ENCODE assay signal across 9 mouse cellular contexts in genomic region chr15:81956457-81956856, GRCm38 (mm10). TPM values are rescaled to one million over a fixed set of nuclear protein-coding genes. Genes with fewer than 3 reads are reported as not detected.
DNase-seq lines count a peak whose midpoint lies in the region; ATAC-seq and TF ChIP-seq lines count a peak whose summit lies in the region.
"Had no signal": no experiment of that assay in that cellular context is flagged by ENCODE, and none has a peak within 500 bp of the region (broad histone marks: within the 10 kb centered on the region; RNA-seq: fewer than 3 reads in every experiment).

No protein-coding gene starts in this region.

- H3K4me2 ChIP-seq in liver, embryonic 12.5 days, result no peak overlapping the region
- no peak overlapping the region for H3K4me2 ChIP-seq in midbrain, postnatal 0 days (ENCODE audit: low read depth, low read length, poor library complexity, severe bottlenecking)

- DNase-seq in cerebellum, adult 11 months, result peak; percentile 59
- DNase-seq in liver, adult 2 months (ENCODE audit: extremely low read depth, low read depth, low spot score), result no peak
- peak; percentile 62 for DNase-seq in c-Kit-positive CD71-negative TER-119-negative erythroid progenitor cells, embryonic 14.5 days (ENCODE audit: low read depth)
- peak; percentile 24 to 67 for DNase-seq in kidney, postnatal 36 days
- peak; percentile 55 for DNase-seq in midbrain, postnatal 0 days (ENCODE audit: low spot score)
- peak; percentile 58 to 62 for DNase-seq in thymus, postnatal 36 days

- H3K4me3 ChIP-seq in liver, adult 2 months (ENCODE audit: insufficient read depth, low read depth, low read length), result no peak overlapping the region
- H3K4me3 ChIP-seq in liver, embryonic 12.5 days, result no peak overlapping the region
- H3K4me3 ChIP-seq in midbrain, postnatal 0 days (ENCODE audit: low read depth, low read length), result no peak overlapping the region

- H3K9ac ChIP-seq in liver, adult 2 months (ENCODE audit: low read depth, low read length), result no peak overlapping the region
- no peak overlapping the region for H3K9ac ChIP-seq in liver, embryonic 12.5 days
- H3K9ac ChIP-seq in midbrain, postnatal 0 days (replicated peaks; ENCODE audit: low read length, poor library complexity, severe bottlenecking), result no peak overlapping the region

- no peaks in the 10 kb centered on the region for H3K9me3 ChIP-seq in liver, embryonic 12.5 days (replicated peaks)
- no peaks in the 10 kb centered on the region for H3K9me3 ChIP-seq in midbrain, postnatal 0 days (ENCODE audit: low read length)

- no peaks in the 10 kb centered on the region for H3K27me3 ChIP-seq in liver, adult 2 months (ENCODE audit: control insufficient read depth, insufficient read depth, low read length)
- no peaks in the 10 kb centered on the region for H3K27me3 ChIP-seq in liver, embryonic 12.5 days (replicated peaks)
- H3K27me3 ChIP-seq in midbrain, postnatal 0 days (ENCODE audit: insufficient read depth, low read length), result no peaks in the 10 kb centered on the region

- WGBS in liver, adult 2 months, result 71% methylated on average over 8 of the region's 8 CpGs
- 57% methylated on average over 8 of the region's 8 CpGs for WGBS in liver, embryonic 12.5 days (ENCODE audit: insufficient replicate concordance)
- 54% methylated on average over 8 of the region's 8 CpGs for WGBS in midbrain, postnatal 0 days

- no peak for TF ChIP-seq POLR2A in liver, adult 2 months (IDR thresholded peaks at IDR 0.05; ENCODE audit: extremely low read depth, insufficient read depth, low read length)

- H3K79me2 ChIP-seq in liver, adult 2 months (ENCODE audit: control insufficient read depth, insufficient read depth, low read length), result no peaks in the 10 kb centered on the region

- ATAC-seq in cerebellum, adult (ENCODE audit: insufficient number of reproducible peaks, low FRiP score, low TSS enrichment), result no peak
- no peak for ATAC-seq in liver, embryonic 12.5 days
- ATAC-seq in midbrain, postnatal 0 days (ENCODE audit: low FRiP score), result no peak

- peak; percentile 85 for TF ChIP-seq CTCF in liver, adult 2 months (IDR thresholded peaks at IDR 0.05; ENCODE audit: low read depth, low read length)
- peak; percentile 89 for TF ChIP-seq CTCF in midbrain, postnatal 0 days (IDR thresholded peaks at IDR 0.05)

- no peak overlapping the region for H3K27ac ChIP-seq in liver, adult 2 months (replicated peaks; ENCODE audit: insufficient read depth, low read depth, low read length)
- H3K27ac ChIP-seq in liver, embryonic 12.5 days, result no peak overlapping the region
- H3K27ac ChIP-seq in midbrain, postnatal 0 days (ENCODE audit: low read depth, low read length), result no peak overlapping the region

- 0 out of 2 replicates have a peak, but pooled peaks cover 4% of the 10 kb centered on the region for H3K4me1 ChIP-seq in liver, adult 2 months (ENCODE audit: control insufficient read depth, insufficient read depth, low read length)
- peaks cover 24% of the 10 kb centered on the region for H3K4me1 ChIP-seq in liver, embryonic 12.5 days
- no peaks in the 10 kb centered on the region for H3K4me1 ChIP-seq in midbrain, postnatal 0 days (ENCODE audit: insufficient read depth, low read length)

- no peaks in the 10 kb centered on the region for H3K36me3 ChIP-seq in liver, adult 2 months (ENCODE audit: control insufficient read depth, insufficient read depth, low read length)
- H3K36me3 ChIP-seq in liver, embryonic 12.5 days, result peaks cover 52% of the 10 kb centered on the region
- H3K36me3 ChIP-seq in midbrain, postnatal 0 days (ENCODE audit: insufficient read depth, low read length), result peaks cover 30% of the 10 kb centered on the region

RNA-seq across cellular contexts. Expression of gene Pmm1, which starts 4.3 kb away (rescaled TPM):
- total RNA-seq in liver, adult 2 months (2014; rRNA removed), result 3.6 and 3.7 TPM in 2 replicates
- 4.9 and 6.8 TPM in 2 replicates for polyA plus RNA-seq in liver, adult 2 months (2012; rRNA removed)
- 24.6 and 28.0 TPM in 2 replicates for polyA plus RNA-seq in liver, embryonic 12.5 days (2016; fragmentation: Nextera tagmentation; extraction: Ambion mirVana)
- 157 and 172 TPM in 2 replicates for total RNA-seq in midbrain, postnatal 0 days (2014; rRNA removed)
- 122 and 134 TPM in 2 replicates for polyA plus RNA-seq in midbrain, postnatal 0 days (2015; fragmentation: Nextera tagmentation; extraction: Ambion mirVana)

RNA-seq across cellular contexts. Expression of gene Csdc2, which starts 19.9 kb away (rescaled TPM):
- 0.09 and 0.13 TPM in 2 replicates for total RNA-seq in liver, adult 2 months (2014; rRNA removed)
- polyA plus RNA-seq in liver, adult 2 months (2012; rRNA removed), result 0.35 and 0.80 TPM in 2 replicates
- polyA plus RNA-seq in liver, embryonic 12.5 days (2016; fragmentation: Nextera tagmentation; extraction: Ambion mirVana), result 1.8 and 2.5 TPM in 2 replicates
- 172 and 196 TPM in 2 replicates for total RNA-seq in midbrain, postnatal 0 days (2014; rRNA removed)
- polyA plus RNA-seq in midbrain, postnatal 0 days (2015; fragmentation: Nextera tagmentation; extraction: Ambion mirVana), result 323 and 327 TPM in 2 replicates

RNA-seq across cellular contexts. Expression of gene 1700029P11Rik, which starts 23.9 kb away (rescaled TPM):
- not detected in 2 replicates for total RNA-seq in liver, adult 2 months (2014; rRNA removed)
- polyA plus RNA-seq in liver, adult 2 months (2012; rRNA removed), result not detected in 2 replicates
- polyA plus RNA-seq in liver, embryonic 12.5 days (2016; fragmentation: Nextera tagmentation; extraction: Ambion mirVana), result not detected in 2 replicates
- not detected in 2 replicates for total RNA-seq in midbrain, postnatal 0 days (2014; rRNA removed)
- not detected in 2 replicates for polyA plus RNA-seq in midbrain, postnatal 0 days (2015; fragmentation: Nextera tagmentation; extraction: Ambion mirVana)
- total RNA-seq: heart, postnatal 36 days had no signal

RNA-seq across cellular contexts. Expression of gene Polr3h, which starts 30.4 kb away (rescaled TPM):
- total RNA-seq in liver, adult 2 months (2014; rRNA removed), result 6.4 and 7.3 TPM in 2 replicates
- 6.8 and 8.3 TPM in 2 replicates for polyA plus RNA-seq in liver, adult 2 months (2012; rRNA removed)
- polyA plus RNA-seq in liver, embryonic 12.5 days (2016; fragmentation: Nextera tagmentation; extraction: Ambion mirVana), result 87.2 and 96.3 TPM in 2 replicates
- total RNA-seq in midbrain, postnatal 0 days (2014; rRNA removed), result 46.5 and 49.5 TPM in 2 replicates
- 77.0 and 80.3 TPM in 2 replicates for polyA plus RNA-seq in midbrain, postnatal 0 days (2015; fragmentation: Nextera tagmentation; extraction: Ambion mirVana)

RNA-seq across cellular contexts. Expression of gene Xrcc6, which starts 31.2 kb away (rescaled TPM):
- total RNA-seq in liver, adult 2 months (2014; rRNA removed), result 18.2 and 22.8 TPM in 2 replicates
- polyA plus RNA-seq in liver, adult 2 months (2012; rRNA removed), result 8.5 and 8.9 TPM in 2 replicates
- polyA plus RNA-seq in liver, embryonic 12.5 days (2016; fragmentation: Nextera tagmentation; extraction: Ambion mirVana), result 94.9 and 98.7 TPM in 2 replicates
- 25.6 and 28.3 TPM in 2 replicates for total RNA-seq in midbrain, postnatal 0 days (2014; rRNA removed)
- 23.2 and 28.2 TPM in 2 replicates for polyA plus RNA-seq in midbrain, postnatal 0 days (2015; fragmentation: Nextera tagmentation; extraction: Ambion mirVana)

Comparison
In these comparisons a context has a peak if more than half of its experiments do, and no peak if none do; other contexts are left out.
1. RNA of gene Csdc2, which starts 19.9 kb away (polyA plus RNA-seq): 323 to 327 TPM in midbrain, postnatal 0 days; 1.8 to 2.5 TPM in liver, embryonic 12.5 days and 0.35 to 0.80 TPM in liver, adult 2 months; every median in the first group is over 10 times any median in the second.